Mouse (Mus musculus) bone marrow macrophage, adult 2 months (primary cell): ENCODE measurements at regions not wholly inside any gene's neighbourhood (a gene's known extent, or its start where the extent isn't known, plus 50 kb on each side); places are given as distances from the start of the nearest gene placed in this dataset.

Source experiments
- CTCF ChIP-seq: IDR thresholded peaks from 2 replicates; pipeline ENCODE4 v1.5.1; 2012; ENCODE audit warnings: low read depth, mild to moderate bottlenecking, low read length, moderate library complexity
- POLR2A ChIP-seq: IDR thresholded peaks from 2 replicates; pipeline ENCODE4 v1.6.1; 2012; ENCODE audit warnings: mild to moderate bottlenecking, low read depth, low read length, borderline replicate concordance

DNA sequence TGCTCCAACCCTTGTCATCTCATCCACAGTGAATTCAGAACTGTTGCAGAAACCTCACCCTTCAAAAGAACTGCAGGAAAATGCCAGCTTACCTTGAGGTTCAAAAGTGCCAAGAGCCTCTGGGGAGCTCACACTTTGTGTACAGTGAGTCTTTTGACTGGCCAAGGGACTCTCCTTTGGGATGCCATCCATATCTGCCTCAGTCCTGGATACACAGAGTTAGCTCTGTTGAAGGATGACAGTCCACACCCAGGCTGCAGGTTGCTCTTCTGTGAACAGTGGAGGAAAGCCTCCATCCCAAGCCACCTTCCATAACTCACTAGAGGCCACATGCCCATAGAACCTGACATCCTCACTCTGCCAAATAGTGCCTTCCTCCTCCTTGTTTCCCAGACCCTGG, 71.3 kb upstream of the Jak1 start:
- TF ChIP-seq CTCF (no peak), POLR2A (no peak)
